Comparison of ENCODE assay signal across 8 mouse cellular contexts in the genomic region with DNA sequence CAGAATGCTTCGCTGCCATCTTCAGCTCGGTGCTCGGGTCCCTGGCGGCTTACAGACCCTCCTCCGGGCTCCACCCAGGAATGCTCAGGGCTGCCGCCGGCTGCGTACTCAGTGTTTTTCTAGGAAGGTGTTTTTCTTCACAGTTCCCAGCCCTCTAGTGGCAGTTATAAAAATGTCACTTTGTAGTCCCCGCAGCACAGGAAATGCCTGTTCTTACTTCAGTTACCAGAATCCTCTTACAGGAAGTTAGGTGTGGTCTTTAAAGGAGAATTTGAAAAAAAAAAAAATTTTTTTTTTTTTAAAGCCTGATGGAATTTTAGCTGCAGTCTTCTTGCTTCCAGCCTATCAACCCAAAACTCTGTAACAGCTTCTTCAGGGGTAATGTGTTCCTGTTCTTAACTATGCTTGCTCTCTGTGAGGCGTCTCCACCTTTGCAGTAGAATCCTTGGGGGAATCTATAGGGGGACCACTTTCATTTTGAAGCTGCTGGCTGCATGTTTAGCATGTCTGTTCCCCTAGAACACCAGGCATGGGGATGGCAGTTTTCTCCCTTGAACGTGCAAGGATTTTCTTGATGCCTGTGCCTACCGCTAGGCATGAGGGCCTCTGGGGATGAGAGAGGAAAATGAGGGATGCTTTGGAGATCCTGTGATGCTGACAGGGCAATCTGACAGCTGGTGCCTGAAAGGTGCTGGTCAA. TPM values are rescaled to one million over a fixed set of nuclear protein-coding genes. Genes with fewer than 3 reads are reported as not detected.
A peak's percentile ranks its signal among the peaks of the same experiment; 100 is the strongest.
DNase-seq lines count a peak whose midpoint lies in the region; ATAC-seq and TF ChIP-seq lines count a peak whose summit lies in the region.

No protein-coding gene starts in this region.

- H3K79me2 ChIP-seq in heart, adult 2 months (replicated peaks; ENCODE audit: control insufficient read depth, insufficient read depth, low read length) = no peaks in the 10 kb centered on the region

- no peak overlapping the region for H3K27ac ChIP-seq in heart, adult 2 months
- H3K27ac ChIP-seq in limb, embryonic 10.5 days = peak overlapping the region; percentile 65
- H3K27ac ChIP-seq in midbrain, embryonic 12.5 days (replicated peaks) = peak overlapping the region; percentile 52

- 19% methylated on average over 12 of the region's 12 CpGs for WGBS in heart, adult 2 months
- 19% methylated on average over 12 of the region's 12 CpGs for WGBS in limb, embryonic 10.5 days
- 14% methylated on average over 12 of the region's 12 CpGs for WGBS in midbrain, embryonic 12.5 days

- H3K4me3 ChIP-seq in heart, adult 2 months = peak overlapping the region; percentile 39
- H3K4me3 ChIP-seq in limb, embryonic 10.5 days = peak overlapping the region; percentile 40
- H3K4me3 ChIP-seq in midbrain, embryonic 12.5 days = peak overlapping the region; percentile 34

- TF ChIP-seq POLR2A in heart, adult 2 months (IDR thresholded peaks at IDR 0.05; ENCODE audit: insufficient read depth, low read depth, low read length) = 0 out of 2 replicates have a peak, but pooled peaks have one; percentile 18

- H3K4me2 ChIP-seq in midbrain, embryonic 12.5 days (replicated peaks) = peak overlapping the region; percentile 48

- TF ChIP-seq CTCF in heart, adult 2 months (IDR thresholded peaks at IDR 0.05) = peak; percentile 80

- intact Hi-C loops in heart, adult 2 months (cut with DNase I) = loop anchor here (1.0 to 5.0 kb wide), 3 partner anchors 48 to 271 kb away; a partner anchor contains a TSS

- DNase-seq in spleen, postnatal 36 days (ENCODE audit: low spot score in 2 of 2) = peak; percentile 4 to 7
- no peak for DNase-seq in spleen, adult 18-20 months
- peak; percentile 84 for DNase-seq in embryo, embryonic 9.5 days (ENCODE audit: extremely low spot score)
- peak; percentile 53 to 66 for DNase-seq in heart, adult 2 months
- peak; percentile 61 for DNase-seq in kidney, adult 18-20 months
- DNase-seq in limb, embryonic 10.5 days (ENCODE audit: low spot score) = peak; percentile 82
- DNase-seq in splenic B cell, adult 2 months (ENCODE audit: low read depth, low spot score) = peak; percentile 43

- no peaks in the 10 kb centered on the region for H3K27me3 ChIP-seq in heart, adult 2 months (ENCODE audit: control insufficient read depth, insufficient read depth, low read length)
- no peaks in the 10 kb centered on the region for H3K27me3 ChIP-seq in limb, embryonic 10.5 days (ENCODE audit: low read depth, poor library complexity, severe bottlenecking)
- no peaks in the 10 kb centered on the region for H3K27me3 ChIP-seq in midbrain, embryonic 12.5 days
- H3K27me3 ChIP-seq in splenic B cell, adult 2 months (ENCODE audit: control insufficient read depth, insufficient read depth, low read length, poor library complexity, severe bottlenecking) = no peaks in the 10 kb centered on the region; the same call in none of the 2 replicates

- H3K4me1 ChIP-seq in heart, adult 2 months (ENCODE audit: control insufficient read depth, insufficient read depth, low read length) = no peaks in the 10 kb centered on the region
- peaks cover 3% of the 10 kb centered on the region; the same call in 1 of the 2 replicates for H3K4me1 ChIP-seq in limb, embryonic 10.5 days
- H3K4me1 ChIP-seq in midbrain, embryonic 12.5 days = peaks cover 14% of the 10 kb centered on the region; the same call in 1 of the 2 replicates

- no peaks in the 10 kb centered on the region for H3K36me3 ChIP-seq in heart, adult 2 months (ENCODE audit: control insufficient read depth, insufficient read depth, low read length)
- H3K36me3 ChIP-seq in limb, embryonic 10.5 days = no peaks in the 10 kb centered on the region
- no peaks in the 10 kb centered on the region for H3K36me3 ChIP-seq in midbrain, embryonic 12.5 days
- H3K36me3 ChIP-seq in splenic B cell, adult 2 months (ENCODE audit: control insufficient read depth, insufficient read depth, low read length, poor library complexity, severe bottlenecking) = no peaks in the 10 kb centered on the region

- no peak for TF ChIP-seq EP300 in heart, adult 2 months (IDR thresholded peaks at IDR 0.05; ENCODE audit: insufficient read depth, low read depth, low read length)

- no peaks in the 10 kb centered on the region for H3K9me3 ChIP-seq in limb, embryonic 10.5 days (replicated peaks)
- no peaks in the 10 kb centered on the region for H3K9me3 ChIP-seq in midbrain, embryonic 12.5 days

- peak overlapping the region; percentile 53 for H3K9ac ChIP-seq in heart, adult 2 months (ENCODE audit: low read depth, low read length)
- peak overlapping the region; percentile 39; the same call in 1 of the 2 replicates for H3K9ac ChIP-seq in midbrain, embryonic 12.5 days (replicated peaks)

- ATAC-seq in midbrain, embryonic 12.5 days (ENCODE audit: low FRiP score, low read depth) = peak; percentile 95

RNA-seq across cellular contexts. Expression of a gene that starts 48.0 kb away (rescaled TPM):
- under 1 TPM; 0.23 to 0.50 TPM for total RNA-seq in heart, adult 2 months (2021)
- polyA plus RNA-seq in heart, adult 2 months (2012; rRNA removed) = 0.21 and 0.59 TPM in 2 replicates
- 1.6 and 2.3 TPM in 2 replicates for polyA plus RNA-seq in limb, embryonic 10.5 days (2016; fragmentation: Nextera tagmentation; extraction: Ambion mirVana)
- 14.8 and 15.4 TPM in 2 replicates for polyA plus RNA-seq in midbrain, embryonic 12.5 days (2016; fragmentation: Nextera tagmentation; extraction: Ambion mirVana)

Comparison
In these comparisons a context has a peak if more than half of its experiments do, and no peak if none do; other contexts are left out.
1. DNase-seq: peak in spleen, postnatal 36 days (2 of 2), embryo, embryonic 9.5 days (single experiment), heart, adult 2 months (2 of 2), kidney, adult 18-20 months (single experiment), limb, embryonic 10.5 days (single experiment) and splenic B cell, adult 2 months (single experiment); none in spleen, adult 18-20 months (0 of 2).
2. Peak in every context shown above with its lines, with median percentiles within 50 percentile points of each other: H3K4me3 ChIP-seq.